Mouse (Mus musculus): ENCODE measurements around the gene Kif3b.

DNA sequence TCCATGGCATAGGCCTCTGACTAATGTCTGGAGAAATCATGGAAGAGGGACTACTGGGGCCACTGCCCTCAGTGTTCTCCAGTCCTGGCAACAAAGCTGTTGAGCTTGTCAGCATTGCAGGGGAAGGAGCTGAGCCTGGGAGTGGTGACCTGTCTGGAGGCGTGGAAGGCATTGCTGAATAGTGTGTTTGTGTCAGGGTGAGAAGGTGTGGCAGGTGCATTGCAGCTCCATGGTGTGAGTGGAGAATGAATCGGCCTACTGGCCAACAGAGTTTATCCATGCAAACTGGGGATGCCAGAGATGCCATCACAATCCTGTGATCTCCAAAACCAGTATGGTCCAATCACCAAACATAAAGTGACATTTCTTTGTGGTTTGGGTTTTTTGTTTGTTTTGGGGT lies 34.6 kb upstream of the Kif3b start:
- no peak for TF ChIP-seq CTCF (IDR thresholded peaks at IDR 0.05; ENCODE audit: low read depth)
- no peak for TF ChIP-seq EP300 (IDR thresholded peaks at IDR 0.05; ENCODE audit: low read depth)
